Mouse (Mus musculus) ovary, postnatal 10 days (tissue): ENCODE measurements at regions not wholly inside any gene's neighbourhood (a gene's known extent, or its start where the extent isn't known, plus 50 kb on each side); places are given as distances from the start of the nearest gene placed in this dataset.

Experiments used
- DNase-seq: peaks from one replicate; pipeline ENCODE4 v3.0.0; 2022; ENCODE audit warnings: low spot score

DNA sequence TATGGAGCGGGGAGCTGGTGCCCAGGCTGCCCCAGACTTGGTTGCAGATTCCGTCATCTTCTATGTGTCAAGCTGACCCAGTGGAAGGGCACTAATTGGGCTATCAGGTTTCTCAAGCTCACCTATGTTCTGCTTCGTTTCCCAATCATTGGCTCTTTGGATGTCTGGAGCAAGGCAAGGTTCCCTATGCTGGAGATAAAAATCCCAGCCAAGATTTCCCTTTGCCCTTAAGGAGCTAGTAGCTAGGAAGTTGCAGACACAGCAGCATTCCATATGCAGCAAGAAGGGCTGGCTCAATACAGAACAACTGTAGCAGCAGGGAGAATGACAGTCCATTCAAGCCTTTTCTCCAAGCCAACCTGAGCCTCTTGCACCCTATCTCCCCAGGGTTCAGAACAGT lies 159.2 kb upstream of the Zfp706 start:
- DNase-seq, result no peak

DNA sequence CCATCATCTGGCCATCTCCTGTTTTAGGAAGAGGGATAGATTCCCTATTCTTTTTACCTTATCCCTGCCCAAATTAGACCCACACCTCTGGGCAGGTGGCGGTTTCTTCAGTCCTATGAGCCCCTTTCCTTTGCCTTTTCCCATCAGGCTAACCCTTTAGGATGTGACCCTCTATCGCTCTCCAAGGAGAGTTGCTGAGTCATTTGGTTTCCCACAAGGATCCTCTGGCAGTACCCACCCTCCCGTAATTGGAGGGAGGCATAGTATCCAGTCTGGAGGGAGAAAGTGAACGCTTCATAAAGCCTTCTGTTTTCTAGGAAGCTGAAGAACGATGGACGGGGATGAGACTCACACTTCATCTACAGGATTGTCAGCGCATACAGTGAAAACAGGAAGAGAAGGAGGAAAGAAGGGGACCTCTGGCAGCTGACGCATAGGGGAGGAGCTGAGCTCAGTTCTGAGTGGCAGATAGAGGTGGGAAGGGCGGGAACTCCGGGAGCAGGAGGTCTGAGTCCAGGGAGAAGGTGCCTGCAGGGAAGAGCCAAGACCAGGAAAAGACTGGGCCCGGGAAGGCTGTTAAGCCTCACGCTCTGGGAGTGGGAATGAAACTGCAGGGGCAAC lies 158.4 kb upstream of the Zfp706 start:
- no peak for DNase-seq

DNA sequence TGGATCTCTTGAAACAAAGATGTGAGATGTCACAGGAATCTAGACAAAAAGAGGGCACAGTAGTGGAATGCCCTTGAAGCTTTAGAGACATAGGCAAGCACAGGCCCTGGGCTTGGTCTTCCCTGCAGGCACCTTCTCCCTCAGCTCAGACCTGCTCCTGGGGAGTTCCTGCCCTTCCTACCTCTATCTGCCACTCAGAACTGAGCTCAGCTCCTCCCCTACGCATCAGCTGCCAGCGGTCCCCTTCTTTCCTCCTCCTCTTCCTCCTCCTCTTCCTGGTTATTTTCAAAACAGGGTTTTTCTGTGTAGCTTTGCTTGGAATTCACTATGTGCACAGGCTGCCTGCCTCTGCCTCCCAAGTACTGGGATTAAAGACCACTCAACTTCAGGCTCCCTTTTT lies 157.6 kb upstream of the Zfp706 start:
- no peak for DNase-seq

DNA sequence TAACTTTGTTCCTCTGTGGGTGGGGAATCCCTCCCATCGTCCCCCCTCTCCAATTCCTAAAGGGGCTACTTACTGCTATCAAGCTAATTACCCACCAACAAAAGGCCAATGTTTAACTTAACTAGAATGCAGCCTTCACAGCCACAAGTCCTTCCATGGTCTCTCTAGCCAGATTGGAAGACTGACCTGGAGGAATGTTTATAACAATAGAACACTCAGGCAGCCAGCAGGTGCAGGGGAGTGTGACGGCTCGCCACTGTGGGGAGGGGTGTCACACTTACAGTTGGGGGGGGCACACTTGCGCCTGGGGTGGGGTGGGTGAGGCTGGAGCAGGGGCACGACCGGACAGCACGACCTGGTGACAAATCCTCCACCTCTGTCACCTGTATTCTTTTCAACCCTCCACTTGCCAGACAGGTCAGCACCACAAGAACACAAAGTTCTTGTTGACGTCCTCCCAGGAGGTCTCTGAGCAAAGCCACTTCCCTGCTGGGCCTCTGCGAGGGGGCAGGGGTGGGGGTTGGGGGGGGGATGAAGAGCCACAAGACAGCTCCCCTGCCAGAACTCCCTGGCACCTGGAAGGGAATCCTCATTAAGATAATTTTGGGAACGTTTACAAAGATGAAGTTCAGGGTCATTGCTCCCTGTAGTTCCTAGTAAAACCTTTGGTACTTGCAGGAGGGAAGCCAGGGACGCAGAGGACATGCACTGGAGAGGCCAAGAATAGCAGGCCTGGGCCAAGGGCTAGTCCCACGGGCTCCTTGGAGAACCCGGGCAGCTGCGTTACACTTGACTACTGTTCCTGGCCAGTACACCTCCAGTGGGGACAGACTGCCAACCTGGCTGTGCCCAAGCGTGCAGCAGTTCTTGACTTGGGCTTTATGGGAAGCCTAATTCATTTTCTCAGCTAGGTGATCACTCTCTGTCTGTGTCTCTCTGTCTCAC lies 156.9 kb upstream of the Zfp706 start:
- no peak for DNase-seq

DNA sequence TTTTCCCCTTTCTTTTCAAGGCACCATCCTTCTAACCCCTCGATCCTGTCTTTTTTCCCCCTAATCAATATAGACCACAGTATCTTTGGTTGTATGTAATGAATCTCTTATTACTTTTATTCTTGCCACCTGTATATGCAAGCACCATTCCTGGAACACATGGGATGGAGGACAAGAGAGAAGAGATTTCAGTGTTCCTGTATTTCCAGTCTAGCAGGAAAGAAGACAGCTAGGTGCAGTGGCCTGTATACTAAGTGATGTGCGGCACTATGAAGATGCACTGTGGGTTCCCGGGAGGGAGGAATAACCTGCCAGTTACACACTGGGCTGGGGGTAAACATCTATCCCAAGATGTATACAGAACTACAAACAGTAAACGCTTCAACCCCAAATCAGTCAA lies 152.4 kb upstream of the Zfp706 start:
- no peak for DNase-seq

DNA sequence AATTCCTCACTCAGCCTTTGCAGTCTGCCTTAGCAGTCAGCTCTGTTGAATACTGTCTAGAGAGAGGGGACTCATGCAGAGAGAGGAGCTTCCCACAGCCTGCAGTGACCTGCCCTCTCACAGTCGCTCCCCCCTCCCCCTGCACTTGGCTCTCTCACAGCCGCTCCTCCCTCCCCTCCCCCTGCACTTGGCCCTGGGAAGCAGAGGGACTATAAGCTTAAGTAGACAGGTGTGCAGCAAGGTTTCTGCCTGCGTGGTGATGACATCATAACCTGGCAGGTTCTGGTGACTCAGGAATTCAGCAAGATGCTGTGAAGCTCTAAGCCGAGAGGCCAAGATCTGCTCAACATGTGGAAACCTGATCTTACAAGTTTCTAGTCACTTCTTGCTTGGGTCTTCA lies 151.8 kb upstream of the Zfp706 start:
- no peak for DNase-seq

DNA sequence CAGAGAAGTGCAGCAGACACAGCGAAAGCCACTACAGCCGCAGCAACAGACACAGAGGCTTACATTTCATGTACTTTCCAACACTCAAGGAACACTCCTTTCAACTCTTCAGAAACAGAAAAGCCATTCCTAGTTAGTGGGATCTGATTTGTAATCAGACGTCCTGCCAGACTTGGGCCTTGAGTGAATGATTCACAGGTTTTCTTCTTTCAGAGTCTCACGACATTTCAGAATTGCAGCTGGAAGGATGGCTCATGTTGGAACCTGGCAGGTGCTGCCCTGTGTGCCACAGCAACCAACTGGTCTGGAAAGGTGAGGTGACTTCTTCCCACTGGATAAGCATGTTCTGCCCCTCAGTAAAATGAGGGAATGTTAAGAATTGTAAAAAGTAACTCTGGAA lies 149.8 kb upstream of the Zfp706 start:
- no peak for DNase-seq

DNA sequence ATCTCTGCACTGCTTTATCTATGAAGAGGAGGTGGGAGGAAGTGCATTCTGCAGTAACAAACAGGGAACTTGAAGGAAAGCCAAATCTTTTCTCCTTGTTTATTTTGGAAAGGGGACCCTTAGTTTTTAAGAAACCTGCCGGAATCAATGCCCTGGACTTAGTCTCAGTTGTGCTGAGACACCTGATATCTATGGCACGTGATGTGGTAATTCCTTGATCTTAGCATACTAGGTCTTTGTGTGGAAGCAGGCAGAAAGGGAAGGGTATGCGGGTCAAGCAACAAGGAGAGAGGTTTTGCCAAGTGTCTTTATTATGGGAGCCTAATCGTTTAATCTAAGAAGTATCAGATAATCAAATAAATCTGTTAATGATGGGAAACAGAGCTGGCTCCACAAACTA lies 147.4 kb upstream of the Zfp706 start:
- DNase-seq, result no peak

DNA sequence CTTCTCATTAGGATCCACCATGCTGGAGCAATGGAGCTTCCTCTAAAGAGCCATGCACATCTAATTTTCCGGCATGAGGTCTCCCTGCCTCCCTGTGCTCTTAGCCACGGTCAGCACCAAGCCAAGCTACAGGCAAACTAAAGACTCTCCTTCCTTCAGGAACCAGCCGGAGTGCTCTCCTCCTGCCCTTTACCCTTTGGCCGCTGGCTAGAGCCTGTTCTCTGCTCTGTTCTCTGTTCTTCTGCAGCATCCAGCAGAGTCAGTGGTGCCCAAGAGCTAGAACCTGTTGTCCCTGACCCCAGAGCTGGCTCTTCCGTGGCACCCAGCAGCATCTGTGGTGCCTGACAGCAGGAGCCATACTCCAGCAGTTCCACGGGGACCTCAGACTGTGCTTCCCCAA lies 145.6 kb upstream of the Zfp706 start:
- DNase-seq, result no peak

DNA sequence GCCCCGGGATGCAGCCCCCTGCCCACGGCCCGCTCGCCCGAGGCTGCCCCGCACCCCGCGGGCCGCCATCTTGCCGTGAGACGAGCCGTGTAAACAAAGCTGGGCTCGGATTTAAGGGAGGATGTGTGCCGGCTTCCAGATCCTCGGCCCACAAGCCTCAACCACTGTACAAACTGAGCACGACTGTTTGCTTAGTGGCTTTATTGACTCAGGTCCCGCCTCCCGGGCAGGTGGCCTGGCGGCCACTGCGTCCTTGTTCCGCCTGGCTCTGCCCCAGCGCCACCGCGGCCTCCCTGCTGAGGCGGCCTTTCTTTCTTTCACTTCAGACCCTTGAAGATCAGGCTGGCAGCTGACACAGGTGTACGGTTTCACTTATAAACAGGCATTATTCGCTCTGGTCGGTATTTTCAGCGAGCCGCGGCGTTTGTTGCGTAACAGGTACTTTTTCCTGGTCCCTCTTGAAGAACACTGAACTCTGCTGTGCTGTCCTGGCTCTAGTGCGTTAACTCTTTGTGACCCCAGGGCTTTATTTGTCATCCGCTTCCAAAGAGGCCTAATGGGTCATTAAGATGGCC lies 128.1 kb upstream of the Zfp706 start:
- DNase-seq, result peak; percentile 55

DNA sequence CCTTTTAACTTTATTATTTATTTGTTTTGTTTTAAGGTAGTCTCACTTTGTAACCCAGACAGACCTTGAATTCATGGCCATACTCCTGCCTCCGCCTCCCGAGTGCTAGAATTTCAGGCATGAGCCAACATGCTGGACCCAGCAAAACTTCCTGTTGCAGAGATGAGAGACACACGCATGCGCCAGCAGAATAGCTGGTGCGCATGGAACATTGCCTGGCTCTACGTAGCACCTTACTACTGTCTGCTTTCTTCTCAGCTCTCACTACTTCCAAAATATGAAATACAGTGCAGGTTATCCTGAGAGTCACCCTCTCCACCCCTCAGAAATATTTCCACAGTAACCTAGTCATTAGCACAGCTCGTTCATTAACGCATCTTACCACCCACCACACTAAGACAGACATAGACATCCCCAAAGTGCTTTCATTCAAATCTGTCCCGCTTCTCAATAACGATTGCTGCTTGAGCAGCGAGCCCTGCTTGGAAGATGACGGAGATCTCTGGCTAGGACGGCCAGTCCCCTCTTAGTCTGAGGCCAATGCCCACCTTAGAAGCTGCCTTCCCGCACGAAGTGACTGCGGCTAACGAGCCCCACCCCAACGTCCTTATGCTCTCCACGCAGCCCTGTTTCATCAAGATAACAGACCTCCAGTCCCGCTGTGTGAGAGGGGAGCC lies 127.5 kb upstream of the Zfp706 start:
- DNase-seq, result peak; percentile 49

DNA sequence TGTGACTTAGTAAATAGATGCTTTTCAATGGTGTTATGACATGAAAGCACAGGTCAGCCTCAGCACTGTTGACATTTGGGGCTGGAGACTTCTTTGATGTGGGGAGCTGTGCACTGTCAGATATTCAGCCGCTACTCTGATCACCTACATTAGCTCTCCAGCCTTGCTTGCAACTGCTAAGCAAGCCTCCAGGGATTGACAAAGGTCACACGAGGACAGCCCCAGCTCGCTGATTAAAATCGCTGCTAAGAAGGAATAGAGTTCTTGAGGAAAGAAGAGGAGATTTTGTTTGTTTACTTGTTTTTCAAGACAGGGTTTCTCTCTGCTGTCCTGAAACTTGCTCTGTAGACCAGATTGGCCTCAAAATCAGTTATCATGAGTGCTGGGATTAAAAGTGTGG lies 126.8 kb upstream of the Zfp706 start:
- DNase-seq, result no peak

DNA sequence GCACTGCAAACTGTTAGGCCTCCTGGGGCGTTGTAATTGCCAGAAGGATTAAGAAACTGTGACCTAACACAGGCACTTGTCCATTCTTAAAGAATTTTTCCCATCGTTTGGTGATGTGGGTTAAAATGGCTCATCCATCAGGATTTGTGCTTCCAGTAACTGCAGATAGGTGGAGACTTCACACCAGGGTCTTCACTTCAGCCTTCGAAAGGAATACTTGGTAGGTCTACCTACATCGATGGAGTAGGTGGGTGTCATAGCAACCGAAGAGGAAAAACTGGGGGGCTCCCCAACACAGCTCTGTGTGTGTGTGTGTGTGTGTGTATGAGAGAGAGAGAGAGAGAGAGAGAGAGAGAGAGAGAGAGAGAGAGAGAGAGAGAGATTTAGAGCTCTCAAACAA lies 126.3 kb upstream of the Zfp706 start:
- no peak for DNase-seq

DNA sequence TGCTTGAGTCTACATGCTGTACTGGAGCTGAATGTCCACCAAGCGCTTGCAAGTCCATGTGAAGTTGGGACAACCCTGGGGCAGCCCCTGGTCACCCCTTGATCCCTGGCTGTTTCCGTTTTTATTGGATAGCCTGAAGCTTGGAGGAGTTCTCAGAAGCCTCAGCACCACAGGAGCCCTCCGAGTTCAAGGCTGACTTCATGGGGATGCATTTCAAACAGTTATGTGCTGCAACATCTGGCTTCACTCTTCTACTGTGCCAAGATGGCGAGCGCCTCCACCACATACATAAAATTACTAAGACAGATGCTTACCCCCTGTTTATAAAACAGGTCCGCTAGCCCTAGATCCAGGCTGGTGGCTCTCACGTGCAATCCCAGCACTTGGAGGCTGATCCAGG lies 120.1 kb upstream of the Zfp706 start:
- DNase-seq, result no peak

DNA sequence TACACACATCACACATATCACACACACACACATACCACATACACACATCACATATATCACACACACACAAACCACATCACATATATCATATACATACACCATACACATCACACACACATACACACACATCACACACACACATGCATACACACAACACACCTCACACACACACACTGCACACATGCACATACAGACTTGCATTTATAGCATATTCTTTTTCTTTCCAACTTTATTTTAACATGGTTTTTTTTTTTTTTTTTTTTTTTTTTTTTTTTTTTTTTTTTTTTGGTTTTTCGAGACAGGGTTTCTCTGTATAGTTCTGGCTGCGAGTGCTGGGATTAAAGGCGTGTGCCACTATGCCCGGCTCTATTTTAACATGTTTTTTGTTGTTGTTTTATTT lies 119.6 kb upstream of the Zfp706 start:
- DNase-seq, result no peak

DNA sequence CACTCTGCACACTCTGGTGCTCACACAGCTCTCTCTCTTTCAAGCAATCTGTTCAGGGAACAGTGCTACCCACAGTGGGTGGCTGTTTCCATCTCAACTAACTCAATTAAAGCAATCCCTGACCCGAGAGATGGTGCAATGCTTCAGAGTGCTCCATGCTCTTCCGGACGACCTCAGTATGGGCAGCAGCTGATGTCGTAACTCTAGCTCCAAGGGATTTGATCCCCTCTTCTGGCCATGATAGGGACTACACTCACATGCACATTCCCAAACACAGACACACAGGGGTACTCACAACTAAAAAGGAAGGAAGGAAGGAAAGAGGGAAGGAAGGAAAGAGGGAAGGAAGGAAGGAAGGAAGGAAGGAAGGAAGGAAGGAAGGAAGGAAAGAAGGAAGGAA lies 118.2 kb upstream of the Zfp706 start:
- DNase-seq, result no peak

DNA sequence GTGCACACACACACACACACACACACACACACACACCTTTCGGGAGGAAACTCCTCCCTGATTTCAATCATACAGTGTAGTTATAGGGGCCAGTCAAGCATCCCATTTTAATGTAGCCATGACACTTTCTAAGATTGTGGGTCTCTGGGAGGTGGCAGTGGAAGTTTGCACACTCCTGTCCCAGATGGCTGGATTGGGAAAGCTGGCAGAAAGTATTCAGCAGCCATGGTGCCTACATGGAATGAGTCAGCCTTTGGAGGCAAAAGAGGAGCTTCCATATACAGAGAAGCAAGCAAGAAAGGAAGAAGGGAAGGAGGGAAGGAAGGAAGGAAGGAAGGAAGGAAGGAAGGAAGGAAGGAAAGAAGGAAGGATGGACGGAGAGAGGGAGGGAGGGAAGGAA lies 117.4 kb upstream of the Zfp706 start:
- no peak for DNase-seq

DNA sequence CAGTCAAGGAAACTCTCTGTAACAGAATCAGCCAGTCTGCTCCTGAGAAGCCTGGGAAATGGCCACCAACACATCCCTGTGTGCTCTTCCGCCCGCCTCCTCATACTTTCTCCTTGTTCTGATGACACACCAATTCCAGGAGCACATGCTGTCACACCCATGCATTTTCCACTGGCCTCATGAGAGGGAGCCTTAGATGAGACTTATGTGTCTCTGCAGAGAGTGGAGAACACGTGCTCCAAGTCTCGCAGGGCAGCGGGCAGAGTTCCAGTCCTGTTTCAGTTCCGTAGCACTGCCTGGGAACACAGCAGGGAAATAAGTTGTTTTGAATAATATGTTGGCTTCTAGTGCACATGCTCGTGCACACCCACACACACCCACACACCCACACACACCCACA lies 116.7 kb upstream of the Zfp706 start:
- no peak for DNase-seq

DNA sequence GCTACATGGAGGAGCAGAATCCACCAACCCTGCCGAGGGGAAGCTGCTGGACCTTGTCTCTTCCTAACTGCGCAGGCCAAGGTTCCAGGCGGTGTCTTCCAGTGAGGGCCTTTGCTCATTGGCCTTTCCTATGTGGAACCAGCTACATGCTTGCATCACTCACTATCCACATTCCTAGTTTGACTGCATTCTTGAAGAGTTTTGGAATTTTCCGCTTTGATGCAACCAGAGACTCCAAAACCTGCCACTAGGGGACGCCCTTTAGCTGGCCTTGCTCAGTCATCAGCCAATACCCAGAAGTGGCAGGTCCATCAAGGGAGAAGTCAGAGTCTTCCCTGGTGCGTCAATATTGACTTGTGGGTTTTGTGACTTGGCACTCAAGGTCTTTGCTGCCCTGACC lies 112.8 kb upstream of the Zfp706 start:
- peak; percentile 61 for DNase-seq

DNA sequence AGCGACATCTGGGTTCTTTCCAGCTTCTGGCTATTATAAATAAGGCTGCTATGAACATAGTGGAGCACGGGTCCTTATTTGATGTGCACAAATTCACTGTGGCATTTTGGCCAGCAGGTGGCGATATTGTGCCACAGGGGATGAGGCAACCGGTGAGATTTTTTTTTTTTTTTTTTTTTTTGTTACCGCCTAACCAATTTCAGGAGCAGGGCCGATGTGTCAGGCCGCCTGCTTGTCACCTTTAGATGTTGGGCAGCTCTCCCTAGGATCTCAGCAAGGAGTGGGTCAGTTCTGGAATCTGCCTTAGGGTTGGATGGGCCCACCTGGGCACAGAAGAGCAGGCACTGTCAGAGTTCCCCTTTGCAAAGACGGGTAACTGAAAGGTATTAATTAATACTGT lies 106.5 kb upstream of the Zfp706 start:
- peak; percentile 48 for DNase-seq

DNA sequence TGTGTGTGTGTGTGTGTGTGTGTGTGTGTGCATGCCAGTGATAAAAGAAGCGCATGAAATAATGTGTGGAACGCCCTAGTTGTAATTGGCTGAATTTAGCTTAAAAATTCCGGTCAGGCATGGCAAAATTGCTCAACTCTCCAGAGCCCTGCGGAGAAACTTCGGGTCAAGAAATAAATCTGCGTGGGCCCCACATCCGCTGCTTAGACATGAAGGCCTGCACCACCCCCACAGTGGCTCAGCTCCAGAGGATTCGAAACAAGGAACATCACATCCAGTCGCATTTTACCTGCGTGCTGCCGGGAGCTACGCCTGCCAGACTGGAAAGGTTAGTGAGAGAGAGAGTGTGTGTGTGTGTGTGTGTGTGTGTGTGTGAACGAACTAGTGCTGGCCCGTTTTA lies 102.9 kb upstream of the Zfp706 start:
- no peak for DNase-seq

DNA sequence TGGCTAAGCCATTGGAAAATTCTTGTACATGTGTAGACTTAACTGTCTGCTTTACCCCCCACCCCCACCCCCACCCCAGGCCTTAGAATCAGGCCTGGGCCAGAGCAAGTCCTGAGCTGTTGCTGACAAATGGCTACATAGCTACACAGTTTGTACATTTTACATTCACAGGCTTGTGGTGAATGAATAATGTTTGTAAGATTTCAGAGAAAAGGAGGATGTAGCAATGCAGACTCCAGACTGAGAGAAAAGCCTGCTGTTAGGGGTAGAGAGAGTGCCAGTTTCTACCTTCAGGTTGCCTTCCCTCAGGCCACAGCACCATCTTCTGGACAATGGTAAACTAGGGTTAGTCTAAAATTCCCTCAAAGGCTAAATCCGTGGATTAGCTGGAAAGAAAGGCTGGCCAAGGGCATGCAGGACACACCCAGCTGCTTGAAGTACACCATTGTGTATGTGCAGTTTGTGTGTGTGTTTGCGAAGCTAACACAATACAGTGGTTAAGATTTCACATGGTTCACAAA lies 94.5 kb upstream of the Zfp706 start:
- no peak for DNase-seq

DNA sequence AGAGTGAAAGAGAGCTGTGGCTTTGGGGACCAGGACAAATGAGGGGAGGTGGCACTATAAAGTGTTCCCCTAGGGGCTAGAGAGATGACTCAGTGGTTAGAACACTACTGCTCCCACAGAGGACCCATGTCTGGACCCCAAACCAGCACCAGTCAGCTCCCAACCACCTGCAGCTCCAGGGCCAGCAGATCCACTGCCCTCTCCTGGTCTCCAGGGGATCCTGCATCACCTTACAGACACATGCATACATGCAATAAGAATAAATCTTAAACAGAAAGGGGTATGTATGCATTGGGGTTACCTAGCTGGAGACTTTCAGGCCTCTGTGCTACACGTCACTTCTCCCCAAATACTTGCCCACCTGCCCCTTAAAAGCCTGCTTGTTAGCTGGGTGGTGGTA lies 93.8 kb upstream of the Zfp706 start:
- no peak for DNase-seq
